In the genomic region with DNA sequence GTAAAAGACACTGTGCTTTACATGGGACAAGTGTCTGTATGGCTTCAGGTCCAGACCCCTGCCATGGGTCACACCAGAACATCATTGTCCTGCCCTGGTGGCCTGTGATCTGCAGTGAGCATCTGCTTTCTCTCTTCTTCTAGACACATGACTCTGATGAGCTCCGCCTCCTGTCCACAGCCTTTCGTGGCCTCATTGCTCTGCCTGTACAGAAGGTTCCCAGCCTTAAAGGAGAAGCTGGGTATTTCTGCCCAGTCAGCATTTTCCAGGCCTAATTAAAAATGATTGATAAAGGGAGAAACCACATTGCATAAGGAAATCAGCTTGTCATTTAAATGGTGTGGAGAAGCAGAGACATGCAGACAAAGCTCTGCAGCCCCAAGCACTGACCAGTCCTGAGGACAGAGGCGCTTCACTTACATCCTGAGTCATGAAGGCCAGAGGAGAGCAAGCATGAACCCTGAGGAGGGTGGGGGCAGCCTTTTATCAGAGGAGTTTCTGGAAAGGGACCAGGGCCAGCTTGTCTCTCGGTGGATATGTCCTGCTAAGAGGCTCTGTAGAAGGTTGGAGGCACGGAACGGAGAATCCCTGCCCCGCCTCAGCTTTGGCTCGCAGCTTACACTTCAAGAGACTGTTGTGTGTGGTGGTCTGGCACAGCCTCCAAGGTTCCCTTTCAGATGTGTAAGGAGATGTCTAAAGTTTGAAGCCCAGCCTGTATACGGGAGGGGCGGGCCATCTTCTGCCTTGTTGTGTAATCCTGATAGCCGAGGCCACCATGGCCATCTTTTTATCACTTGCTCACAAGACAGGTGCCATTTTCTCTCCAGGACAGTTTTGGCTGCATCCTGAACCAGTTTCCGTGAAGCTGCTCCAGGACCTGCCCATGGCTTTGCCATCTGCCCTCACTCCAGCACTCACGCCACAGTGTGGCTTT, we compare ENCODE assay signal across 8 mouse cellular contexts.
DNase-seq lines count a peak whose midpoint lies in the region; ATAC-seq and TF ChIP-seq lines count a peak whose summit lies in the region.

No protein-coding gene starts in this region.

- no peaks in the 10 kb centered on the region for H3K36me3 ChIP-seq in heart, embryonic 16.5 days (ENCODE audit: control insufficient read depth, insufficient read depth)

- TF ChIP-seq CTCF in cerebellum, adult 2 months (IDR thresholded peaks at IDR 0.05; ENCODE audit: borderline replicate concordance, insufficient read depth, low read depth, low read length) = peak; percentile 43; the same call in 1 of the 2 replicates

- H3K9ac ChIP-seq in heart, embryonic 16.5 days (ENCODE audit: low read length) = no peak overlapping the region

- no peak overlapping the region for H3K4me3 ChIP-seq in cerebellum, adult 2 months (replicated peaks; ENCODE audit: insufficient read depth, low read depth, low read length)
- no peak overlapping the region for H3K4me3 ChIP-seq in heart, embryonic 16.5 days (ENCODE audit: low read length)

- 0 out of 2 replicates have a peak overlapping the region, but pooled peaks have one; percentile 6 for H3K4me2 ChIP-seq in heart, embryonic 16.5 days (ENCODE audit: low read depth, low read length)

- peak; percentile 45 for DNase-seq in lung, postnatal 10 days
- no peak for DNase-seq in lung, postnatal 14 days
- DNase-seq in cerebellum, adult 2 months = peak; percentile 70 to 84
- peak; percentile 24 for DNase-seq in lung, postnatal 36 days
- peak; percentile 41 for DNase-seq in testis, postnatal 14 days (ENCODE audit: low spot score)
- no peak for DNase-seq in frontal cortex, adult 2 months (ENCODE audit: extremely low spot score in 1 of 2, low spot score in 1 of 2)
- no peak for DNase-seq in urinary bladder, adult 2 months (ENCODE audit: low spot score)

- H3K27ac ChIP-seq in cerebellum, adult 2 months (ENCODE audit: insufficient read depth, low read length) = peak overlapping the region; percentile 82
- 0 out of 2 replicates have a peak overlapping the region, but pooled peaks have one; percentile 7 for H3K27ac ChIP-seq in heart, embryonic 16.5 days (ENCODE audit: low read length)

- ATAC-seq in heart, embryonic 16.5 days (replicated peaks; ENCODE audit: extremely low read depth, insufficient read depth, low FRiP score) = peak; percentile 64

- H3K4me1 ChIP-seq in cerebellum, adult 2 months (ENCODE audit: control insufficient read depth, insufficient read depth, low read length) = peaks cover 53% of the 10 kb centered on the region
- peaks cover 27% of the 10 kb centered on the region for H3K4me1 ChIP-seq in heart, embryonic 16.5 days (ENCODE audit: control insufficient read depth, insufficient read depth, low read length)

- TF ChIP-seq POLR2A in cerebellum, adult 2 months (IDR thresholded peaks at IDR 0.05; ENCODE audit: borderline replicate concordance, insufficient read depth, low read length) = no peak

- no peaks in the 10 kb centered on the region for H3K27me3 ChIP-seq in cerebellum, adult 2 months (ENCODE audit: control insufficient read depth, insufficient read depth, low read length)
- no peaks in the 10 kb centered on the region for H3K27me3 ChIP-seq in heart, embryonic 16.5 days (ENCODE audit: control insufficient read depth, insufficient read depth, low read length)

- WGBS in cerebellum, adult 2 months = 19% methylated on average over 13 of the region's 13 CpGs
- 36% methylated on average over 13 of the region's 13 CpGs for WGBS in heart, embryonic 16.5 days

- no peaks in the 10 kb centered on the region for H3K9me3 ChIP-seq in heart, embryonic 16.5 days (replicated peaks; ENCODE audit: control insufficient read depth, low read length)

Comparison
In these comparisons a context has a peak if more than half of its experiments do, and no peak if none do; other contexts are left out.
1. DNase-seq: peak in lung, postnatal 10 days (single experiment), cerebellum, adult 2 months (2 of 2), lung, postnatal 36 days (single experiment) and testis, postnatal 14 days (single experiment); none in lung, postnatal 14 days (single experiment), frontal cortex, adult 2 months (0 of 2) and urinary bladder, adult 2 months (single experiment).